Mouse (Mus musculus) ES-Bruce4 (cell line): ENCODE measurements at regions not wholly inside any gene's neighbourhood (a gene's known extent, or its start where the extent isn't known, plus 50 kb on each side); places are given as distances from the start of the nearest gene placed in this dataset.

Experiments
- CTCF ChIP-seq: IDR thresholded peaks from one replicate; pipeline ENCODE4 v1.8.1; 2011; ENCODE audit warnings: low read depth, low read length
- POLR2A ChIP-seq: IDR thresholded peaks from one replicate; pipeline ENCODE4 v1.8.1; 2011; ENCODE audit warnings: low read length; ENCODE audit not compliant: insufficient read depth

GRCm38 (mm10) chr10:96253671-96254070 lies 117.3 kb downstream of the Gm5426 start:
- TF ChIP-seq POLR2A: no peak
- TF ChIP-seq CTCF: no peak
